Mouse (Mus musculus): ENCODE data around the gene Usf2. TPM values are rescaled to one million over a fixed set of nuclear protein-coding genes. Genes with fewer than 3 reads are reported as not detected.

Usf2 gene
- 100 to 1,000 TPM; 134 to 139 TPM for total RNA-seq (2021)
- long read RNA-seq, transcript Usf2-201 (10 exons, 2,419 nt) = major isoform, 12 of 21 reads
- long read RNA-seq, partial matches to known transcripts = 7 of 21 reads
- long read RNA-seq, other reads (novel, unspliced or antisense) = 2 of 21 reads

DNA sequence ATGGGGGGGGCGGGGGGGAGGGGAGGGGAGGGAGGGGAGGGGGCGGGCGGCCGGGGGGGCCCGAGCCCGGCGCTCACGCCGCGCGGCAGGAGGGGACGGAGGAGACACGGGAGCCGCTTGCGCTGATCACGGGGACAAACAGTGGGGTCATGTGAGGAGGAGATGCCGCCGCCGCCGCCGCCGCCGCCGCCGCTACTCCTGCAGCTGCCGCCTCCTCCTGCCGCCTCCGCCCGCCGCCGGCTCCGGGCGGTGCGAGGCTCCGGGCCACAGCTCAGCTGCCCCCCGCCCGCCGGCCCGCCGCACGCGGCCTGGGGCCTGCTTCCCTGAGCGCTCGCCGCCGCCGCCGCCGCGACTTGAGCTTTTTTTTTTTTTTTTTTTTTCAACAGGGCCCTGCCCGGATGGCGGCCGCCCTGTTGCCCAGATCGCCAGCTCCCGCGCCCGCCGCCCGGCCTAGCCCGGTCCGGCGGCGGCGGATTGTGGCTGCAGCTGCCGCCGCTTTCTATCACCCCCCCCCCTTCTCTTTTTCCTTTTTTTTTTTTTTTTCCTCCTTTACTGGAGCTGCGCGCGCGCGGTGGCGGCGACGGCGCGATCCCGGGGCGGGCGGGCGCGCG, at the start of gene Usf2:
Gene Usf2 (minus strand): TSS at position 48 of the 611 bp plus-strand sequence.
- peak; percentile 68 to 79 for DNase-seq (ENCODE audit: low spot score in 2 of 2)

DNA sequence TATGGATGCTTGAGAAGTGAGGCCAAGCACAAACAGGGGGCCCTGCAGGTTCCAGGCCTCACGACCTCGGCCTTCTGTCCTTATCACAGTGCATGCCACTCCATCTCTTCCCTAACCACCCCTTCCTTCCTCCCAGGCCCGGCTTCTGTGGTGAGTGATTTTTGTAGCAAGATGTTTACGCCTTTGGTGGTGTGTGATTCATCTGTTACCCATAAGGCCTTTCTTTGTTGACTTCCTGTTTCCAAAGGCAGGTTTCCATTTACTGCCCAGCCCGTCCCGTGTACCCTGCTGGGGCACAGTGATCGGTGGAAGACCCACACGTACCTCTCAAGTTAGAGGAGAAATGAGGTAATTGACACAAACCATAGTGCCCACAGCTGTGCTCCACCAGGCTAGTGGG, 46.0 kb upstream of the Usf2 start:
- DNase-seq (ENCODE audit: low spot score in 2 of 2) = no peak

DNA sequence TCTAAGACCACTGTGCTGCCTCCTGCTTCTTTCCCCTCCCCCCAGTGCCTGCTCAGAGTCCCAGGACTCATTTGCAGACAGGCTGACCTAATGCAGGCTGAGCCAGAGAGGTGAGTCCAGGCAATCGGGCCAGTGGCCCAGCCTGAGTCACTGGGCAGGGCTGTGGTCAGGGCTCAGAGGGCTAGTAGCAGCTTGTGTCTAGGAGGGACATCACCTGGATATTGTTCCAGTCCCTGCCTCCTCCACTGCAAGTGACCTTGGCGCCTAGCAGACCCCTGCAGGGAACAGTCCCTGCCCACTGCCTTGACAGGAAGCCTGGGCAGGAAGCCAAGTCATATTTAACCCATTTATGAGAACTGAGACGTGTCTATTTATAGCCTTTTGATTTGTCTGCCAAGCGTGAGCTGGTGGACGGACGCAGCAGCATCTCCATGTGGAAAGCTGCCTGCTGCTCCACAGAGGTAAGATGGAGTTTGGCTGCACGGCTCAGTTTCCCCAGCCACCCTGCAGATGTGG, 44.0 kb upstream of the Usf2 start:
- DNase-seq (ENCODE audit: low spot score in 2 of 2) = no peak

DNA sequence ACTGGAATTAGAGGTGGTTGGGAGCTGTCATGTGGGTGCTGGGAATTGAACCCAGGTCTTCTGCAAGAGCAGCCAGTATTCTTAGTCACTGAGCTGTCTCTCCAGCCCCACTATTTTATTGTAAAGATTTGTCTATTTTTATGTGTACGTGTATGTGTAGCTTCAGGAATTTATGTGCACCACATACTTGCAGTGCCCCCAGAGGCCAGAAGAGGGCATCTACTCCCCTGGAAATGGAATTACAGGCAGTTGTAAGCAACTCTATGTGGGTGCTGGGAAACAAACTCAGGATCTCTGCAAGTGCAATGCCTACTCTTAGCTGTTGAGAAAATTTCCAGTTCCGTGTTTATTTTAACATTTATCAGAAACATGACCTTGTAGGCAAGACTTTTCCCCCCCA, 39.9 kb upstream of the Usf2 start:
- DNase-seq (ENCODE audit: low spot score in 2 of 2) = no peak

DNA sequence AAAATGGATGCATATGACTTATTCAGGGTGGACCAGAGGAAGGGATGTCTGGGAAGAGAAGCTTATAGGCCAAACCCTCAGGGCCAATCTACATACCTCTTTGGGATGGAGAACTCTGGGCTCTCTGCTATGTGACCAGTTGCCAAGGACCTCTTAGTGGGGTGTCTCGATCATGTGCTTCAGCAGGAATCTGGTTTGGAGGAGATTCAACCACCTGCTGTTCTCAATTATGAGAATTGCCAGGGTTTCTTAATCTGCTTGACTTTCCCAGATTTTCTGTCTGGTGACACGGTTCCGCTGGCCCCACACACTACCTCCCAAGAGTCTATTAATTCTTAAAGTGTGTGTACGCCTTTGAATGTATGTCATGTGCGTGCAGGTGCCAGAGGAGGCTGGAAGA, 37.4 kb upstream of the Usf2 start:
- no peak for DNase-seq (ENCODE audit: low spot score in 2 of 2)

DNA sequence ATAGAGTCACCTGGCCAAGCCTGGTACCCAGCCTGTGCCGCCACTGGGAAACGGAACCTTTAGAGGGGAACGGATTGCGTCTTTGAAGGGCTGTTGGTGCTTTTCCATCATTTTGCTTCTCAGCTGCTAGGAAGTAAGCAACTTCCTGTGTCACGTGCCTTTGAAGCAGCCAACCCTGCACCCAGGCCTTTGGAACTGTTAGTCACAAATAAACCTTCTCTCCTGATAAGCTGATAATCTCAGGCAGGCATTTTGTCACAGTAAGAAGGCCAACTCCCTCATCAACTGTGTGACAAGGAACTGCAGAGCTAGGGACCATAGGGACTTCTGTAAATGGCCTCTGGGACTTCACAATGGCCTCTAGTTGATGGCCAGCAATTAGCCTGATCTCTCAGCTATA, 35.5 kb upstream of the Usf2 start:
- DNase-seq (ENCODE audit: low spot score in 2 of 2) = no peak

DNA sequence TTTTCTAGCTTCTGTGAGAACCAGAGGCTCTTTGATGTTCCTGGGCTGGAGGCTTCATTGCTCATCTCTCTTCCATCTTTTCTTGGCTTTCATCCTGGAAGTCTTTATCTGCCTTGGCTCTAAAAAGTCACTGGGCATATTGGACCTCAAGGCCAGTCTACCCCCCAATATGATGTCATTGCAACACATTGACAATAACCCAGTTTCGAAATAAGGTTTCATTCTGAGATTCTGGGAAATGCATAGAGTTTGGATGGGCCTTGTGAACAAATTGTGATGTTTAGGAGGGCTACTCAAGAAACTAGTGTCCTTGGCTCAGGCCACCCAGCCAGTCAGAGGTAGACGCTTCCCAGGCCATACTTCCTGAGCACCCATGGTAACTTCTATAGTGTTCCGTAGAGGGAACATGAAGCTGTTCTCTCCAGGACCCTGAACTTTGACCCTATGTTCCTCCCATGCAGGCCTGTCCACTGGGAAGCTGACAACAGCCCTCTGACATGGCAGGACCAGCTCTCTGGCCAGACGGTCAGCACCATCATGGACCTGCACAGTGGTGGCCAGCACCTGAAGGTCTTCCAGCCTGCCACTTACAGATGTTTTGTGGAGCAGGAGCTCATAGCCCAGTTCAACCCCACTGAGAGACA, 32.0 kb upstream of the Usf2 start:
- no peak for DNase-seq (ENCODE audit: low spot score in 2 of 2)

DNA sequence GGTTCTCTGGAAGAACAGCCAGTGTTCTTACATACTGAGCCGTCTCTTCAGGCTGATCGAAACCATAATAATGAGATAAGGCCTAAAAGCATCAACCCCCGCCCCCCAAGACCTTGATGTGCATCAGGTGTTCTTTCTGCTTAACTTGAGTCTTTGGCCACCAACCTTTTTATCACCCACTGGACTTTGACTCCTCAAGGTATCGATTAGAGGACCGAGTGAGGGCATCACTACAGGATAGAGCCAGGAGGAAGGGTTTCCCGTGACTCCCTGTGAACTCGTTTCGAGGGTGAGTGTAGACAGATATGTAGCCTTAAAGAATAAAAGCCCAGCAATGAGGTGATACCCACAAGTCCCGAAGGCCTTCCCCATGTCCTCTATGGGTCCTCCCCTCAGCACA, 28.8 kb upstream of the Usf2 start:
- no peak for DNase-seq (ENCODE audit: low spot score in 2 of 2)

DNA sequence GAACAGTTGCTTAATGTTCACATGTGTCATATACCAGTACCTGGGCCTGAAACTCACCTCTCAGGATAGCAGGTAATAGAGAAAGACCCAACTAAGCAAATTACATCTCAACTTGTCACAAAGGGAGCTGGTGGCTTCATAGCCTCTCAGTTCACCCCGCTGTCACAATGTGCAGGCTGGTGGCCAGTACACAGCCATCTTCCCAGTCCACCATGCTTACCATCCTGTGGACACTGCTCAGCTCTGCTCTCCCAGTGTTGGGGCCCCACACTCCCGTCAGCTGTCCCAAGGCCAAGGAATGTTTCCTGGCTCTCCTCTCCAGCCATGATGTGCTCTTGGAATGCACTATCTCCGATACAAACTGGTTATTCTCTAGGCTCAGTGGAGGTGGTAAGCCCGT, 25.1 kb upstream of the Usf2 start:
- no peak for DNase-seq (ENCODE audit: low spot score in 2 of 2)

DNA sequence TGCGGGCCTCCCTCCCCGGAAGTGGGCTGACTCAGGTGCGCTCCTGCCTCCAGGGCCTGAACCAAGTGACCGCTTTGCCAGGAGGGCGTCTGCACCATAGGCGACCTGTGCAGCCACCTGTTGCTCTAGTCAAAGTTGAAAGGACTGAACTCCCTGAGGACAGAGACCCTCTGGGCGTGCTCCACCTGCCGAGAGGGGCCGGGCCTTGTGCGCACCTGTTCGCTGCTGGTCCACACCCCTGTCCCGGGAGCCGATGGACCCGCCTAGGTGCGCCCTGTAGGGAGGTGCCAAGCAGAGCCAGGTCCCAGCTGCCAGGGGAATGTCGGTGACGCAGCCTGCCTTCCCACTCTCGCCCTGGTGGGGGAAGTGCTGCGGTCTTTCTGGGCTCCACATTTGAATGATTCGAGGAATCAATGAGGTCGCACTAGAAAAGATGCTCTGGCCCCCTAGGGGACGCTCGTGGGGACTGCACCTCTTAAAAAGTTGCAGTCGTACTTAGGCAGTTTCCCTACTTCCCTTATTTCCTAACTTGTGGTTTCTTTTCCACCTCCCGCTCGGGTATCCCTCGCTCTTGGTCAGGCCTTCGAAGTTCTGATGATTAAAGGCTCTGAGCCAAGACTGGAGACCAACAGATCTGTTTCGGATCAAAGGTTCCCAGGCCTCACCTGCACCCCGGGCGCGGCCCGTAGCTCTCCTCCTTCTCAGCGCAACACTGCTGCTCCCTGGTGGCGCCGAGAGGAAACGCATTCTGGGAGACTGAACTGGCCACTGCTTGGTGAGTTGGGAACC, 17.1 kb upstream of the Usf2 start, which contains the start of gene Fam187b:
Gene Fam187b (plus strand): TSS at position 290 of the 789 bp plus-strand sequence.
- DNase-seq (ENCODE audit: low spot score in 2 of 2) = peak; percentile 37 to 73

DNA sequence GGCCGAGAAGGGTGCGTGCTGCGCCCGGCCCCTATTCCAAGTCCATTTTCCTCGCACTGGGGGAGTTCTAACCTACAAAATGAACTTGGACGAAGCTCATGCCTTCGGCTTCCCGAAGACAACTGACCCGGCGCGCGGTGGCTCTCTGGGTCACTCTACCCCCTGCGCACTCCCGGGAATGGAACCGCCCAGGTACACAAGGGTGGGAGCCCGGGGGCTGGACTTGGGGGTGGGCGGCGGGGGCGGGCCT, 16.6 kb upstream of the Usf2 start, which contains the start of gene Lsr:
Gene Lsr (minus strand): TSS at position 214 of the 250 bp plus-strand sequence.
- DNase-seq (ENCODE audit: low spot score in 2 of 2) = no peak

DNA sequence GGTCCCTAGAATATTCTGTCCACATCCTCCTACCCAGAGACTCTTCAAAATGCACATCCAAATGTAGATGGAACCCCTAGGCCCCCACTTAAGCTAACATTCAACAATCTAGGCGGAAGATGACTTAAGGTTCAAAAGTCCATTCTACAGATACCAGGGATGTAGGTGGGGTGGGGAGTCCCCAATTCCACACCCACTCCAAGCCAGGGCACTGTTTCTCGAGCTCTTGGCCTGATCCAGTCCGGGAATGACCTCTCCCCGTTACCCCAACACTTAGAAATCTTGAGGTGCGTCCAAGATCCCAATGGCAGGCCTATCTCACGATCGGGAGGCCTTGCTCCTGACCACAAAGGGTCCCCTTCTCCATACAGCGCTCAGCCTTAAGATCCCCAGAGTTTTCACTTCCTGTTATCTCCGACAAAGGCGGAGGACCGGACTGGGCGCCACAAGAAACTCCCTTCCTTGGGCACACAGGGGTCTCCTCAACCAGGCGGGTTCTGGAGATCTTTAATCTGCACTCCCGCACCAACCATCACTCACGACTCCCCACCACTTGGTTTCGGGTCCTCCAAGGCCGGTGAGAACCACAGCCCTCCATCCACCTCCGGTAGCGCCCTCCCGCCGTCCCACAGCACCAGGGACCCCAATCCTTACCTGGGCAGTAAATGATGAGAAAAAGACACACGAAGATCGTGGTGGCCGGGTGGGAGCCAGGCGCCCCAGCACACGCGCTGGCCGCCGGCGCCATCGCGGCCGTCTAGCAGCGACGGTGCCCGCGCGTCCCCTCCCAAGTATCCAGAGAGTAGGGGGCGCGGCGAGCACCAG, 16.0 kb upstream of the Usf2 start:
- no peak for DNase-seq (ENCODE audit: low spot score in 2 of 2)

DNA sequence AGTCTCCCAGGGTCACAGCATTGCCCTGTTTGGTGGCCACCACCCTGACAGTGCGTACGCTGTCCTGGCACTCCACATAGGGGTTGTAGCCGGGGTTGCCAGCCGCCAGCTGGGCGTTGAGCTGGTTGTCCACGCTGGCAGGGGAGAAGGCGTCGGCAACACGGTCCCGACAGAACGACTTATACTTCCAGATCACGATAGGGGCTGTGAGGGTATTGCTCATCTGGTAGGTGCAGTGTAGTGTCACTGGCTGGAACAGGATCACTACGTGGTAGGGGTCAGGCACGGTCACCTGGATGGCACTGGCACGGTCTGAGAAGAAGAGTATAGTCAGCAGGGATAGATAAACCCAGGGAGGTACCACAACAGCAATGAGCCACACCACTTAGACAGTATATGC, 15.3 kb upstream of the Usf2 start:
- DNase-seq (ENCODE audit: low spot score in 2 of 2) = no peak

DNA sequence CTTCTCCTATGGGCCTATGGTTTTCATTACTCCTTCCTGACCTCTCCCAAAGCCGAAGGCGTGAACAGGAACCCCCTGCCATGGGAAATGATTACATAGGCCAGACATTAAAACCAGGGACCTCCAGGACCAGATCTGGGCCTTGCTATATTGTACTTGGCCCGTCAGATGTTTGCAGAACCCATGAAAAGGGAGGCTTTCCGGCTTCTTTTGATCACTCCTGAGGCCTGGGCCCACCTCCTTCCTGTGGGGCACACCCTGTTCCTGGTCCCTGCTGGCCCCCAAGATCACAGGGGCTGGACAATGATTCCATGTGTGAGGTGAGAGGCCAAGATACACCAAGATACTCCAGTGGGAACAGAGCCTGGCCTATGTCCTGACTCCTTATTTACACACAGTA, 12.6 kb upstream of the Usf2 start:
- DNase-seq (ENCODE audit: low spot score in 2 of 2) = no peak

DNA sequence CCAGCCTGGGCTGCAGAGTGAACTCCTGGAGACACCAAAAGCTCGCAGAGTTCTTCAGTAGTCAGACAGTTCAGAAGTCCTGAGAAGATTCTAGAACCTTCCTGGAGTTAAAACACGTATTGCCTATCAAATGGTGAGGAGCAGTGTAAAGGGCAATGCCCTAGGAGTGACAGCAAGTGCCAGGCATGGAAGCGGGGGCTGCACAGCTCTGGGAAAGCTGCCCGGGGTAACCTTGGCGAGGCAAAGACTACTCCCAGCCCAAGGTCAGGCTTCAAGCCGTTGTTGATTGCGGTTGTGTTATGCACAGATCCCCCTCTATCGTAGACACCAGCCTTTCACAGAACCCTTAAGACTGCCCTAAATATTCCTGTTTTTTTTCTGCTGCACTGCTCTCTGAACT, 12.0 kb upstream of the Usf2 start:
- no peak for DNase-seq (ENCODE audit: low spot score in 2 of 2)

DNA sequence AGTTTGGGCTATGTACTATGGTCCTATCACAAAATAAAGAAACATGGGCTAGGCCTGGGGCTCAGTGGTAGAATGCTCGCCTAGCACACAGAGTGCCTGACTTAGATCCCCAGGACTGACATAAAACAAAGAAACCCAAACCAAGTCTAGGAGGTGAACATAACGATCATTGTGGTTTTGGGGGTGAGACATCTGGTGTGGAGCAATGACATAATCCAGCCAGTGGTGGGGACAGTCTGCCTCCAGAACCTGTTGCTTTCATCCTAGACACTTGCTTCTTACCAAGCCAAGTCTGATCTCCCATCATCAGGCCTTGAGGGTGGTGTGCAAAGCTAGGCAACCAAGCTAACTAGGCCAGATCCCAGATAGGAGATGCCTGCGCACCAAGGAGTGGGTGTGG, 10.1 kb upstream of the Usf2 start:
- DNase-seq (ENCODE audit: low spot score in 2 of 2) = no peak

DNA sequence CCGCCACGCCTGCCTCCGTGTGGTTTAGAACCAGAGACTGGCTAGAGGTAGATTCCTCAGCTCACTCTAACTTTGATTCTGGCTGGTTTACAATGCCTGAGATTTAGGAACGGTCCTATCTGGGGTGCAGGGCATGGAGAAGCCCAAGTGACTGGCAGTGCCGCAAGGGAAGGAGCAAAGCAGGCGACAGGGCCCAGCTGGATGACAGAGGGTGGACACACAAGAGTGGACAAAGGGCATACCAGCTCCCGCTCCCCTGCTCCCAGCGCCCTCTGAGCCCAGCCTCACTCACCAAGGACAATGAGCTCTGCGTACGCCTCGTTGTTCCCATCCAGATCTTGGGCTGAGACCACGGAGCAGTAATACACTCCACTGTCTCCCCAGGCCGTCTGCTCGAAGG, 9.1 kb upstream of the Usf2 start:
- no peak for DNase-seq (ENCODE audit: low spot score in 2 of 2)

DNA sequence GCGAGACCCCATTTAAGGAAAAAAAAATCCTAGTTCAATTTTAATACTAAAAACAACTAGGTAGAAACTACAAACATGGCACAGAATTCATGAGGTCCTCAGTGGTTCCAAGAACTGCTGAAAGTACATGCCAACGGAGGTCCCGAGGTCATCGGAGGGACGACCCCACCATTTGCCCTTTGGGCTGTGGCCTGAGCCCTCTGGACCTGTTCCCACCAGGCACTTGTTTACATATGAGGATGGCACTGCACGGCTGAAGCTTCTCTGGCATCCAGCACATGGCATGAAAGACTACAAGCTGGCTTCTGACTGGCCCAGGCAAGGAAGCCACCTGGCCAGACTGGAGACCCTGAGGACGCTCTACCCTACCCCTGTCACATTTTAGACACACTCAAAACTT, 7.8 kb upstream of the Usf2 start:
- no peak for DNase-seq (ENCODE audit: low spot score in 2 of 2)

DNA sequence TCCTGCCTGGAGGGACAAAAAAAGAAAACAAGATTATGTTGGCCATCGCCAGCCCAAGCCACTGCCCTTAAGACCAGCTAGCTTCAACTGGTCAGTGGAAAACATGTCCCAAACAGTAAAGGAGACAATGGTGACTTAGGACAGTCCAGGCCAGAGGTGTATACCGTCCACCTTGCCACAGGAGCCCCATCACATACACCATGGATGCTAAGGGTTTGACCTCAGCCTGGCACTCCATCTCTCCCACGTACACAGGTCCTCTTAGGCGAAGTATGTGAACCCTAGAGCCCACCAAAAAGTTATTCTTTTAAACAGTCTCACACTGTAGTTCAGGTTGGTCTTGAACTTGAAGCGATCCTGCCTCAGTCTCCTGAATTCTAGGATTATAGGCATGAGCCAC, 6.3 kb upstream of the Usf2 start:
- DNase-seq (ENCODE audit: low spot score in 2 of 2) = no peak

DNA sequence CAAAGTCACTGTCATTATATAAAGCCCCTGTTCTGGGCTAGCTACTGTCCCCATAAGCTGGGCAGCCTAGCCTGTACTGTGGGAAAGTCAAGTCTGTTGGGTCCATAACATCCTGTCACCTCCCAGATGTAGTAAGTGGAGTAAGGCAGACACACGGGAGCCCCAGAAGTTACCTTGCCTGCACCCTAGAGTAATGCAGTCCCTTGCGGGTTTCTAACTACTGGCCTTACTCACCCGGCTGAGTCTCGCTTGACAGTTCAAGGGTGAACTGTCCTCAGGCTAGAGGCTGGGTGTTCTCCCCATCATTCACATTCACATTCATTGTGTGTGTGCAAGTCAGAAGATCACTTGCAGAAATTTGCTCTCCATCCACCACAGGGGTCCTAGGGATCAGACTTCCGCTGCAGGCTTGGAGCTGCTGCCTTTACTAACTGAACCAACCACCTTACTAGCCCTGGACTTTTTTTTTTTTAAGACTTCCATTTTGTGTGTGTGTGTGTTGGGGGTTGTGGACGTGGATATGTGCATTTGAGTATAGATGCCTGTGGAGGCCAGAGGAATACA, 3.3 kb upstream of the Usf2 start:
- DNase-seq (ENCODE audit: low spot score in 2 of 2) = no peak

DNA sequence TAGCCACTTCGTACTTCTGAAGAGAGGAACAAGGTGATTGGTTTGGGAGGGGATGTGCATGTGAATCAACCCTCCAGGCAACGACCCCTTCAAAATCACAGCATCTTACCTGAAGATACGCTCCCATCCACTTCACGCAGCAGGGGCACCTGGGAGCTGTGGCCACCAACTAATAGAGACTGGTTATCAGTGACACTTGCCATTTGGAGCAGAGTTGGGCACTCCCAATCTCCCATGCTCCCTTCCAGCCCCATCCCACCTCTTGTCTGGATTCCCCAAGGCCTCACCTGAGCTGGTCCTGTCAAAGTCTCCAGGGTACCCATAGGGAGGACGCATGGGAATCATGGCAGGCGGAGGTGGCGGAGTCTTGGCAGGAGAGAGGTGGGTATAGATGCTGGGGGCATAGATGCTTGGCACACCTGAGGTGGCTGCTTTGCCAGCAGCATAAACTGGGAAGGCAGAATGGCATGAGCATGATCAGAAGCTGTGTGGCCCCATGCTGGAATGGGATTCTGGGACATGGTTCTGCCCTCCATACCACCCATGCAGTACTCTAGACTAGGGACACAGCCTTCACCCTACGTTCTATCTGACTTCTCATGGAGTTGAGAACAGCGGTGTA, 2.4 kb upstream of the Usf2 start:
- DNase-seq (ENCODE audit: low spot score in 2 of 2) = no peak
